Mouse (Mus musculus) hindbrain, embryonic 10.5 days (tissue): ENCODE data around the gene Nfic. TPM values are rescaled to one million over a fixed set of nuclear protein-coding genes. Genes with fewer than 3 reads are reported as not detected.

Experiments
- DNase-seq: peaks from one replicate; pipeline ENCODE4 v3.0.0-alpha.2; 2017; ENCODE audit warnings: low spot score
- H3K27ac ChIP-seq: fragments of 300-500 bp; sonication (generic); 2 replicates; pipeline ENCODE4 v1.5.1; 2016; ENCODE audit warnings: mild to moderate bottlenecking, moderate library complexity
- H3K27me3 ChIP-seq: fragments of 300-500 bp; sonication (generic); 2 replicates; pipeline ENCODE4 v1.6.1; 2016; ENCODE audit warnings: mild to moderate bottlenecking; ENCODE audit not compliant: poor library complexity, insufficient read depth, severe bottlenecking
- H3K36me3 ChIP-seq: fragments of 300-500 bp; sonication (generic); 2 replicates; pipeline ENCODE4 v1.6.1; 2016; ENCODE audit warnings: mild to moderate bottlenecking, moderate library complexity
- H3K4me1 ChIP-seq: fragments of 300-500 bp; sonication (generic); replicated peaks from 2 replicates; pipeline ENCODE4 v1.6.1; 2016; ENCODE audit warnings: mild to moderate bottlenecking
- H3K4me3 ChIP-seq: fragments of 300-500 bp; sonication (generic); 2 replicates; pipeline ENCODE4 v1.5.1; 2016; ENCODE audit warnings: mild to moderate bottlenecking, moderate library complexity
- H3K9me3 ChIP-seq: fragments of 300-500 bp; sonication (generic); 2 replicates; pipeline ENCODE4 v1.6.1; 2016; ENCODE audit warnings: mild to moderate bottlenecking, moderate library complexity
- WGBS: fragments of 180-500 bp; shearing (Covaris S2); methylation state at CpG from one replicate; pipeline ENCODE4 v1.1.7; 2016; 5-methylcytosine and 5-hydroxymethylcytosine counted together
- polyA plus RNA-seq: library from polyadenylated mRNA; unstranded; fragments of >200 nt; fragmentation: Nextera tagmentation; extraction: Ambion mirVana; gene quantifications from 2 replicates; pipeline ENCODE4 v1.2.1, GENCODE M21; 2016

The Nfic gene
- polyA plus RNA-seq, 1 experiment from 2014 or later = 16.0 TPM

DNA sequence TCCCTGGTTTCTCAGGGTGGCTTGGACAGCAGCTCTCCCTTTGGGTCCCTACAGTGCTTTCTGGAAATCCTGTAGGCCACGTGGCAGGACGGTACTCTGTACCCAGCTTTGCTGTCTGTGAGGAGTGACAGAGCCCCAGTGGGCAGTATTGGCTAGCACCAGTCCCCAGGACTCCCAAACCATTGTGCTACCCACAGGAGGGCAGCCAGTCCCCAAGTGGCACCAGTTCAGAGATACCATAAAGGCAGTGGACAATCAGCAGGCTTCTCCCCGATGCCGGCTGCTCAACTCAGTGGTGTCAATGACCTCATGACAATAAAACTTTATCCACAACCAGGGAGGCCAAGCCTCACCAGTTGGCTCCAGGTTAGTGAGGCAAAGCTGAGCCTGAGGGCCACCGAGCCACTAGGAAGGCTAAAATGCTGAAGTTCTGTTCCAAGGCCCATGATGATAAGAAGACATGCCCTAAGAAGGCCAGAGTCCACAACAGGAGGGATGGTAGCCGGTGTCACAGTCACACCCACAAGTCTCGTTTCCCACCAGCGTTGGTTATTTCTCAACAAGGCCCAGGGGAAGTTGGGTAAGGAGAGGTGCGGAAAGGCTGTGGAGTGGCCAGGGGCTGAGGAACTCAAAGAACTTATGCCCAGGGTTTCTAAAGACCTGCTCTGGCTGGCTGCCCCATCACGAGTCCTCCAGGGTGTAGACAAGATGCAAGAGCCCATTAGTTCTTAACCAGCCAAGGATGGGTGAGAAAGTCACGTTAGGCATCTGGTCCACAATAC is 39.0 kb upstream of the Nfic start:
- H3K27me3 ChIP-seq = no peaks in the 10 kb centered on the region
- no peaks in the 10 kb centered on the region for H3K9me3 ChIP-seq
- no peak for DNase-seq
- peak overlapping the region; percentile 84 for H3K4me3 ChIP-seq
- H3K27ac ChIP-seq = no peak overlapping the region
- H3K4me1 ChIP-seq = peaks cover 47% of the 10 kb centered on the region
- WGBS = 91% methylated on average over 11 of the region's 11 CpGs
- peaks cover 48% of the 10 kb centered on the region for H3K36me3 ChIP-seq

DNA sequence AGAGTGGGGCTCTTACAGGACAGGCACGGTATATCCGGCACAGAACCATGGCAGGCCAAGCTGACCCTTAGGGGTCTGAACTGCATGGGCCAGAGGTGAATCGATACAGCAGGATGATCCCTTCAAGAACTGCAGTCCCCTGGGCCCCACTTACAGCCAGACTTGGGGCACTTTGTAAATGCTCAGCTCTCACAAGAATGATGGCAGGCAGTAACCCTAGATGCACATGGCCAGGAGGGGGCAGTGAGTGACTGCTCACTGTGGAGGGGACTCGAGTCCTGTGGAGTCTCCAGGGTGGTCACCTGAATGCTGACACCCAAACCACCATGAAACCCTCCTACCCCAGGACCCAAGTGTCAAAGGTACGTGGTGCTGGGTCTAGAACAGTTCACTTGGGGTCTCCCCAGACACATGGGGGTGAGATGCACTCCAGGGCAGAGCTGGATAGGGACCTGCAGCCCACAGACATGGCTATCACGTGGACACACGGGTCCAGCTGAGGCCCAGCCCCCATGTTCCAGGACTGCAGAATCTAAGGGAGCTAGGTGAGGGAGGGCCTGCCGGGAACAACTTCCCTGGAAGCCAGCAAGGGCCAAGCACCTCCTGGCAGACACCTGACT is 38.3 kb upstream of the Nfic start:
- peaks cover 55% of the 10 kb centered on the region for H3K36me3 ChIP-seq
- no peaks in the 10 kb centered on the region for H3K9me3 ChIP-seq
- H3K27ac ChIP-seq = no peak overlapping the region
- WGBS = 88% methylated on average over 8 of the region's 8 CpGs
- peaks cover 41% of the 10 kb centered on the region for H3K4me1 ChIP-seq
- no peak for DNase-seq
- H3K4me3 ChIP-seq = no peak overlapping the region
- no peaks in the 10 kb centered on the region for H3K27me3 ChIP-seq

DNA sequence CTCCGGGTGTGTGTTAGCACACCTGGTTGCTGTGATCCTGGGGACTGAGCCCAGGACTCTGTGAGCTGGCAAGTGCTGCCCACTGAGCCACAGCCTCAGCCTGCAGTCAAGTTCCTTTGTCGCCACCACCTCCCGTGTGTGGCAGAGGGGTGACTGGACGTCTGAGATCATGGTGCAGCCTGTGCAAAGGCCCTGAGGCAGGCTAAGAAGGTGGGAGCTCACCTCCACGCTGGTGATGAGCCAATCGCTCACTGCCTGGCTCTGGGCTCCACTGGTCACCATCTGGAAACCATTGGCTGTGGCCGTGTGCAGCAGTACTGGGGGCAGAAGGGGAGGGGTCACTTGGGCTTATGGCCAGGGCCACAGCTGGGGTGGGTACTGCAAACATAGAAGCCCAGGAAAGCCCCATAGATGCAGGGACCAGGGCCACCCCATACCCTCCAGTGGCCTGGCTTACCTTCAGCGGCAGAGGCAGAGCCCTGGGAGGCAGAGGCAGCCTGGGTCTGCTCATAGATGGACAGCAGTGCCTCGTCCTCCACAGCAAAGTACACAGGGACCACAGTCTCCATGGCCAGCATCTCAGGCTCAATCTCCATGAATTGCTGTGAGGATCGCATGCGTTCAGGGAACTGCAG is 37.3 kb upstream of the Nfic start:
- no peak for DNase-seq
- Histone ChIP-seq H3K4me3 (peak overlapping the region; percentile 25; the same call in 1 of the 2 replicates), H3K27me3 (no peaks in the 10 kb centered on the region), H3K27ac (no peak overlapping the region), H3K36me3 (peaks cover 65% of the 10 kb centered on the region), H3K9me3 (no peaks in the 10 kb centered on the region), H3K4me1 (peaks cover 32% of the 10 kb centered on the region)
- WGBS = 91% methylated on average over 11 of the region's 11 CpGs

DNA sequence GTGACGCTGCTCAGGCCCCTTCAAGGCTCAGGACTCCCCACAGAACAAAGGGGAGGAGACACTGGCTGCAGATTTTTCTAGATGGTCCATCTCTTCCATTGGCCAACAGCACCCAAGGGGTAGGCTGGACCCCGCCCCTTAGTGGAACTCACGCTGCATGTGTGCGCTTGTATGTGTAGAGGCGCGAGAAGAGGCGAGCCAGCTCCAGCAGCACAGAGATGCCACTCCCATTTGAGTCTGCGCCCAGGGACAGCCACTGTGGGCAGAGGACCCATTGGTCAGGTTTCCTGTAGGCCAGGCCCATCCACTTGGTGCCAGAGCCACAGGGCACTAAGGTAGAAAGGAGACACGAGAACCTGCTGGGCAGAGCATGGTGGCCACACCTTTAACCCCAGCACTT is 35.6 kb upstream of the Nfic start:
- no peak overlapping the region for H3K27ac ChIP-seq
- peaks cover 82% of the 10 kb centered on the region for H3K36me3 ChIP-seq
- no peak for DNase-seq
- H3K9me3 ChIP-seq = no peaks in the 10 kb centered on the region
- WGBS = 93% methylated on average over 9 of the region's 9 CpGs
- no peaks in the 10 kb centered on the region for H3K27me3 ChIP-seq
- peaks cover 32% of the 10 kb centered on the region for H3K4me1 ChIP-seq
- no peak overlapping the region for H3K4me3 ChIP-seq

DNA sequence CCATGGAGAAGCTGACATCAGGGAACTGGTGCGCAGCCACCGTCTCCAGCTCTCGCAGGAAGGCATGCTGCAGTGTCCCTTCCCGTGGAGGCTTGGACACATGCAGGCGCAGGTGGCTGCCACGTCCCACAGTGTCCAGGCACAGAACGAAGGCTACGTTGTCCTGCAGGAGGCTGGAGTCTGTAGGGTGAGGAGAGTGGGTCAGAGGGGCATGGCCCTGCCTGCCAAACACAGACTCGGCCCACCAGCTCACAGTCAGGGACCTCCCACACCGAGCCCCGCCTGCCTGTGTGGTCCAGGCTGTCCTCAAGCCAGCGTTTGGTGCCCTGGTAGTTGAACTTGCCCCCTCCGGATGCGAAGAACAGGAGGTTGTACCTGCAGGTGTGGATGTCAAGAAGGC is 34.5 kb upstream of the Nfic start:
- DNase-seq = no peak
- Histone ChIP-seq H3K9me3 (no peaks in the 10 kb centered on the region), H3K27me3 (no peaks in the 10 kb centered on the region), H3K27ac (no peak overlapping the region), H3K4me3 (no peak overlapping the region), H3K4me1 (peaks cover 27% of the 10 kb centered on the region), H3K36me3 (peaks cover 84% of the 10 kb centered on the region)
- 85% methylated on average over 14 of the region's 14 CpGs for WGBS

DNA sequence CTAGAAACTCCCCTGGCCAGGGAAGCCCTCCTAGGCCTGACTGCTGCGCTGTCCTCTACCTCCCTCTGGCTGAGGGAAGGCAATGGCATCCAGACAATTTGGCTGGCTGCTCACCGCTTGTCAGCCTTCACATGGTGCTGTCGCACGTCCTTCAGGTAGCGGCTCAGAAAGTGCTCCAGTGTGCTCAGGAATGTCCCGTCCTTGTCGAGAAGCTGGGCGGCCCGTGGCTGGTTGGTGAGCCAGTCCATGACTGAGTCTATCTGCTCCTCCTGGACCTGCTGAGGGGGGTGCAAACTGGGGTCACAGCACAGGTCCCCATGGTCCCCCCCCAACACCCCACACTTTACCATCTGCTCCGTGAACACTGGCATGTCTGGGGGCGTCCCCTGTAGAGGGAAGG is 32.6 kb upstream of the Nfic start:
- Histone ChIP-seq H3K4me3 (no peak overlapping the region), H3K36me3 (peaks cover 73% of the 10 kb centered on the region), H3K9me3 (no peaks in the 10 kb centered on the region), H3K27me3 (no peaks in the 10 kb centered on the region), H3K4me1 (peaks cover 22% of the 10 kb centered on the region), H3K27ac (no peak overlapping the region)
- no peak for DNase-seq
- 88% methylated on average over 11 of the region's 11 CpGs for WGBS

DNA sequence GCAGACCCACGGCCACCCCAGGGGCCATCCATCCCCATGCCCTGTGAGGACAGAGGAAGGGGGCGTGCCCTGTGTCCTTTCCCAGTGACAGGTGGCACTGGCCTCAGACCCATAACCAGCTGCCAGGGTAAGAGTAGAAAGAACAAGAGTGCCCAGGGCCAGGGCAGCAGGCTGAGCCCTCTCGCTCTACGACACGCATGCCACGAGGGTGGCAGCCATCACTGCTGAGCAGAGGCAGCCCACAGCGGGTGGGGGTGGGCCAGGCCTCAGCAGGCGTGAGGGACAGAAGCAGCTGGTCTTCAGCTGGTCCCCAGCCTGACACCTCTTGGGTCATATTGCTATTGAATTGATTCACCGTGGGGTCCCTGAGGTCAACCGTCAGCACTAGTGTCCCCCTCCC is 31.1 kb upstream of the Nfic start:
- H3K36me3 ChIP-seq = peaks cover 57% of the 10 kb centered on the region
- H3K9me3 ChIP-seq = no peaks in the 10 kb centered on the region
- DNase-seq = no peak
- H3K27ac ChIP-seq = no peak overlapping the region
- H3K27me3 ChIP-seq = peaks cover 15% of the 10 kb centered on the region
- H3K4me1 ChIP-seq = peaks cover 36% of the 10 kb centered on the region
- WGBS = 83% methylated on average over 10 of the region's 10 CpGs
- no peak overlapping the region for H3K4me3 ChIP-seq

DNA sequence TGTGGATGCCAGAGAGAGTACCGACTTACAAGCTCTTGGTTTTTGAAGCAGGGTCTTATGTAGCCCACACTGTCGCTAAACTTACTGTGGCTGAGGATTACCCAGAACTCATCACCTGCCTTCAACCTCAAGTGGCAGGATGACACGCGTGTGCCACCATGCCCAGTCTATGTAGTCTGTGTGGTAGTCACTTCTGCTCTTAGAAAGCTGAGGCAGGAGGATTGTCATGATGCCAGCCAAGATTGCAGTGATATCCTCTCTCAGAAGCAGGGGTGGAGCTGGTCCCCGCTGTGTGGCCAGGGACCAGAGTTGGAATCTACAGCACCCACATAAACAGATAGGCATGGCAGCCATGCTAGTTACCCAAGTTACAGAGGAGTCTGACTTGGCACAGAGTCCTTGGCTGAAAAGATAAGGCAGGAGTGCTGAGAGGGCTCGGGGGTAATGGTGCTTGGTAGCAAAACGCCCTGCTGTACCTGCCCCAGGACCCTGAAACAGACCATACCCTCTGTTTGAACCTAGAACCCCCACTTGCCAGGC is 30.1 kb upstream of the Nfic start:
- Histone ChIP-seq H3K36me3 (peaks cover 48% of the 10 kb centered on the region), H3K27me3 (peaks cover 24% of the 10 kb centered on the region), H3K27ac (no peak overlapping the region), H3K9me3 (no peaks in the 10 kb centered on the region), H3K4me1 (peaks cover 42% of the 10 kb centered on the region), H3K4me3 (no peak overlapping the region)
- WGBS = 76% methylated on average over 7 of the region's 7 CpGs
- DNase-seq = no peak

DNA sequence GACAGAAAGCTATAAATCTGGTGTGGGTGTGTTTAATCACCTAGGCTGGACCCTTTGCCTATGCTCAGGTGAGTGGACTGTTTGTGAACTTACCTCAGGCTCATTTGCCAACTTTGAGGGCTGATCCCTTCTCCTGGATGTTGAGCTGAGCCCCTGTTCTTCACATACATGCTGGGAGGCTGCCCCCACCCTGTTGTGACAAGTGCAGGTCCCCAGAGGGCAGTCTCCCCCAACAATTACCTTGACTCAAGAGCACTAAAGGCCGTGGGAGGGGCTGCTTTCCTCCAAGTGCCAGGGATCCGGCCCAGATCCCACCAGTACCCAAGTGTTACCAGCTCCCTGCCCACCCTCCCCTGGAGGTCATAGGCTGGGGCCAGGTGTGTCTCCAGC is 29.6 kb upstream of the Nfic start:
- DNase-seq = no peak
- WGBS = 44% methylated on average over 2 of the region's 2 CpGs
- H3K27ac ChIP-seq = no peak overlapping the region
- no peak overlapping the region for H3K4me3 ChIP-seq
- peaks cover 43% of the 10 kb centered on the region for H3K36me3 ChIP-seq
- H3K9me3 ChIP-seq = no peaks in the 10 kb centered on the region
- peaks cover 29% of the 10 kb centered on the region for H3K27me3 ChIP-seq
- peaks cover 46% of the 10 kb centered on the region for H3K4me1 ChIP-seq

DNA sequence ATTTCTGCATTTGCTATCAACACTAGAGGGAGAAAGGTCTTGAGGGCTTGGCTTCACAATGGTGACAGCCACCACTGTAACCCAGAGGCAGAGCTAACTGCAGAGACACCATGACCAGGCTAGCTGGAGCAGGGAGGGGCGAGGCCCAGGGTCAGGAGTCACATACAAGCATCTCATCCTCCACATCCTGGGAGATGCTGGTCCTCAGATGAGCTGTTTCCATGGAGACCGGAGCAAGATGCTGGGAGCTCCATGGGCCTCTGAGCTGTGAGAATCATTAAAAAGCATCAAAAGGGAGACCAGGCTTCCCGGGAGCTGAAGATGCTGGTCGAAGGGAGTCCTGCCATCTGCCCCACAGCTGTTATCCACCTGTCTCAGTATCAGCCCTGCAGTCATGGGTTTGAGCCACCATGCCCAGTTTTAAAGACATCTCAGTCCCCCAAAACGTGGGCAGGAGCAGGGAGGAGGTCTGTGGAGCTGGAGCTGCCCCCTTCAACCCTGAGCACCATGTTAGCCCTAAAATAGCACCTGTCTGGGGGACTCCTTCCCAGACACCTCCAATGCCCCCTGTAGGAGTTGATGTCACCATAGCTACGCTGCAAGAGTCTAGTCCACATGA is 29.1 kb upstream of the Nfic start:
- Histone ChIP-seq H3K4me3 (no peak overlapping the region), H3K27me3 (peaks cover 32% of the 10 kb centered on the region), H3K9me3 (no peaks in the 10 kb centered on the region), H3K36me3 (peaks cover 38% of the 10 kb centered on the region), H3K4me1 (peaks cover 49% of the 10 kb centered on the region), H3K27ac (peak overlapping the region; percentile 45; the same call in 1 of the 2 replicates)
- WGBS = 58% methylated on average over 6 of the region's 6 CpGs
- DNase-seq = no peak

DNA sequence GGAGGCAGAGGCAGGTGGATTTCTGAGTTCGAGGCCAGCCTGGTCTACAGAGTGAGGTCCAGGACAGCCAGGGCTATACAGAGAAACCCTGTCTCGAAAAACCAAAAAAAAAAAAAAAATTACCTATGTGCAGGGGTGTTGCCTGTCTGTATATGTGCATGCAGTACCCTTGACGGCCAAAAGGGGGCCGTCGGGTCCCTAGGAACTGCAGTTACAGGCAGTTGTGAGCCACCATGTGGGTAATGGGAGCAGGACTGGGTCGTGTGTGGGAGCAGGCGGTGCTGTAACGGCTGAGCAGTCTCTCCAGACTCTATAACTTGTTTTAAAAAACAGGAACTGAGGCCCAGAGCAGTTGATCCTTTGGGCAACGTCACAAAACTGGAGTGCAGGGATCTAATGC is 28.5 kb upstream of the Nfic start:
- no peaks in the 10 kb centered on the region for H3K9me3 ChIP-seq
- peaks cover 49% of the 10 kb centered on the region for H3K4me1 ChIP-seq
- H3K4me3 ChIP-seq = no peak overlapping the region
- peaks cover 35% of the 10 kb centered on the region for H3K27me3 ChIP-seq
- no peak overlapping the region for H3K27ac ChIP-seq
- peaks cover 32% of the 10 kb centered on the region for H3K36me3 ChIP-seq
- peak; percentile 58 for DNase-seq
- WGBS = 21% methylated on average over 9 of the region's 9 CpGs

DNA sequence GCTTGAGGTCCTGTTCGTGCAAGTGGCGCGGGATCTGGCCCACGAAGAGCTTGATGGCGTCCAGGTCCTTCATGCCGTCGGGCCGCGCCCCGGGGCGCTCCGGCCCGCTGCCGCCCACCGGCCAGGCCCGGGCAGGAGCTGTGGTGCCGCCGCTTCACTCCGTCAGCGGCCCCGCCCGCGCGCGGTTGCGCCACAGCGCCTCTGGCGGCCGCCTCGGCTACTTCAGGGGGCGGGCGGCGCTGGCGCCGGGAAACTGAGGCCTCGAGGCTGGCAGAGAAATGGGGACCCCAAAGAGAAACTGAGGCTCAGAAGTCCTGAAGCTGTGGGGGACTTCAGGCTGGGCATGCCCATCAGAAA is 27.1 kb upstream of the Nfic start, which contains the start of gene Celf5:
TSS of gene Celf5 (minus strand) at position 177 of the 357 bp plus-strand sequence.
- H3K36me3 ChIP-seq = peaks cover 17% of the 10 kb centered on the region
- H3K9me3 ChIP-seq = no peaks in the 10 kb centered on the region
- H3K27ac ChIP-seq = peak within 1 kb of the TSS; percentile 82
- H3K27me3 ChIP-seq = peaks cover 50% of the 10 kb centered on the region
- under 1% methylated on average over 36 of the region's 36 CpGs for WGBS
- peaks cover 55% of the 10 kb centered on the region for H3K4me1 ChIP-seq
- peak; percentile 69 for DNase-seq
- peak within 1 kb of the TSS; percentile 56 for H3K4me3 ChIP-seq
